Mouse (Mus musculus) megakaryocyte, embryonic 14.5 days (primary cell): ENCODE results near the gene Zbtb38.

Experiments
- FLI1 ChIP-seq: IDR thresholded peaks from 2 replicates; pipeline ENCODE4 v1.6.1; 2012; ENCODE audit warnings: low read length, inconsistent platforms, mixed read lengths
- GATA1 ChIP-seq: IDR thresholded peaks from 3 replicates; pipeline ENCODE4 v1.6.1; 2012; ENCODE audit warnings: mixed read lengths, low read length, inconsistent platforms, borderline replicate concordance

DNA sequence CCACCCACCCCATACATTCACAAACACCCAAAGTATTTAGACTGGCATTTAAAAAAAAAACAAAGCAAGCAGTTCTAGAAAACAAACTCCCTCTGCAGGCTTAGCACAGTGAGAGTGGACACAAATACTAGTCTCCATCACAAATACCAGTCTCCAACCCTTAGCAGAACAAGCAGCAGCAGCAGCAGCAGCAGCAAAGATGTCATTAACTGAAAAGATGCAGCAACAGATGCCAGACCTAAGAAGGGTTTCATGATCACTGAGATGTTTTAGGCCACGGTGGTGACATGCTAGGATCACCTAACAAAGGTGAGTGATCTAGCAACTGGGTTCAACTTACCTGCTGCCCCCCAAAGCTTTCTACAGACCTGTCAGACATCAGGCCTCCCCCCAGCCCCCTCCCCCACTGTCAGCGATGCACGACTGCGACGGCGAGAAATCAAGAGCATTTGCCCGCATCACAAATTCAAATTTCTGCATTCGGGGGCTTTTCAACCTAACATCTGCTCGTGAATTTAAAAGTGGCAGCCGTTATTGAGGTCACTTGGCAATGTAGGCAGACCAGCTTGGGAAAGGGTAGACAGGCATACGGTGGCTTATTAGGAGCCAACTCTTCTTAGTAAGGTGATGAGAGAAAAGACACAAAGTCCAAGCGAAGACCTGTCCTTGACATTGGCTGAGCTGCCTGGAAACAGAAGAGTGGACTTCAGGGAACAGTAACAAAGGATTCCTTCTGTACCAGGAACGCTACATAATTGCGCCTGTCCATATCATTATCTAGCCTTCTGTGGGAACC lies 26.1 kb downstream of the Zbtb38 start:
- TF ChIP-seq GATA1 (no peak), FLI1 (no peak)
